Mouse (Mus musculus) CH12.LX (cell line): ENCODE data around the gene Pigx. TPM values are rescaled to one million over a fixed set of nuclear protein-coding genes. Genes with fewer than 3 reads are reported as not detected.

Experiments used
- DNase-seq: peaks from one replicate; pipeline ENCODE4 v3.0.0-alpha.2; 2013; ENCODE audit errors: extremely low read depth
- H3K27ac ChIP-seq: 2 replicates; pipeline ENCODE4 v1.5.1; 2012; ENCODE audit warnings: low read depth, mild to moderate bottlenecking, control low read depth, moderate library complexity; ENCODE audit not compliant: insufficient read depth
- H3K27me3 ChIP-seq: replicated peaks from 2 replicates; pipeline ENCODE3; 2012; ENCODE audit warnings: inconsistent platforms
- H3K36me3 ChIP-seq, 2 experiments: replicated peaks in 1 of 2; 2 replicates each; pipeline versions ENCODE3 to v1.6.1; 2012; ENCODE audit warnings: inconsistent platforms in 1 of 2, low read length in 1 of 2, mild to moderate bottlenecking in 1 of 2, mixed read lengths in 1 of 2, moderate library complexity in 1 of 2; ENCODE audit not compliant: control insufficient read depth in 1 of 2, insufficient read depth in 1 of 2
- H3K4me1 ChIP-seq, 2 experiments: 2 replicates each; pipeline ENCODE4 v1.6.1; 2012; ENCODE audit warnings: inconsistent platforms in 1 of 2, moderate library complexity in 1 of 2; ENCODE audit not compliant: insufficient read depth in 2 of 2, control insufficient read depth in 1 of 2
- H3K4me2 ChIP-seq: 2 replicates; pipeline ENCODE4 v1.6.1; 2012; ENCODE audit warnings: low read depth, mild to moderate bottlenecking, control low read depth; ENCODE audit not compliant: poor library complexity, insufficient read depth, severe bottlenecking
- H3K4me3 ChIP-seq, 3 experiments: fragments of 150-350 bp in 1 of 3; sonication (generic) in 1 of 3; replicated peaks in 1 of 3; 2 replicates each; pipeline versions ENCODE3 to v1.5.1; 2011 to 2012; ENCODE audit warnings: low read depth in 2 of 3, low read length in 2 of 3, mild to moderate bottlenecking in 2 of 3, moderate library complexity in 2 of 3, control low read depth in 1 of 3, improper control_type of control experiment in 1 of 3, inconsistent platforms in 1 of 3, mixed read lengths in 1 of 3; ENCODE audit not compliant: poor library complexity in 1 of 3
- H3K79me2 ChIP-seq: replicated peaks from 2 replicates; pipeline ENCODE4 v1.6.1; 2012; ENCODE audit warnings: mild to moderate bottlenecking, moderate library complexity; ENCODE audit not compliant: control insufficient read depth, poor library complexity, insufficient read depth, severe bottlenecking; ENCODE audit errors: extremely low read depth
- H3K9ac ChIP-seq: 2 replicates; pipeline ENCODE4 v1.6.1; 2012; ENCODE audit warnings: low read depth, mild to moderate bottlenecking, control low read depth, moderate library complexity; ENCODE audit not compliant: insufficient read depth
- H3K9me3 ChIP-seq: replicated peaks from 2 replicates; pipeline ENCODE3; 2012; ENCODE audit warnings: low read length, inconsistent platforms, mixed read lengths
- BHLHE40 ChIP-seq: IDR thresholded peaks from 2 replicates; pipeline ENCODE4 v1.6.1; 2011; ENCODE audit warnings: mild to moderate bottlenecking, low read depth, low read length, improper control_type of control experiment
- CHD2 ChIP-seq: IDR thresholded peaks from 2 replicates; pipeline ENCODE4 v1.6.1; 2011; ENCODE audit warnings: low read length, improper control_type of control experiment
- ELF1 ChIP-seq: IDR thresholded peaks from 2 replicates; pipeline ENCODE4 v1.6.1; 2014; ENCODE audit warnings: low read depth, mild to moderate bottlenecking, inconsistent platforms, low read length, improper control_type of control experiment
- GABPA ChIP-seq: IDR thresholded peaks from 2 replicates; pipeline ENCODE4 v1.6.1; 2012; ENCODE audit warnings: low read depth, low read length, improper control_type of control experiment, inconsistent platforms; ENCODE audit not compliant: insufficient replicate concordance
- HCFC1 ChIP-seq: IDR thresholded peaks from 2 replicates; pipeline ENCODE4 v1.6.1; 2012; ENCODE audit warnings: low read depth, mild to moderate bottlenecking, inconsistent platforms, low read length, improper control_type of control experiment
- JUND ChIP-seq: conservative IDR thresholded peaks from 2 replicates; pipeline ENCODE4 v1.6.1; 2011; ENCODE audit warnings: low read depth, low read length, improper control_type of control experiment
- MAZ ChIP-seq: IDR thresholded peaks from 2 replicates; pipeline ENCODE4 v1.6.1; 2012; ENCODE audit warnings: low read depth, mild to moderate bottlenecking, inconsistent platforms, low read length, improper control_type of control experiment, moderate library complexity
- MXI1 ChIP-seq: IDR thresholded peaks from 2 replicates; pipeline ENCODE4 v1.6.1; 2011; ENCODE audit warnings: mild to moderate bottlenecking, low read depth, low read length, improper control_type of control experiment
- NELFE ChIP-seq: IDR thresholded peaks from 2 replicates; pipeline ENCODE4 v1.6.1; 2011; ENCODE audit warnings: low read depth, low read length, improper control_type of control experiment
- RAD21 ChIP-seq: IDR thresholded peaks from 2 replicates; pipeline ENCODE4 v1.6.1; 2011; ENCODE audit warnings: low read depth, mild to moderate bottlenecking, low read length, improper control_type of control experiment, moderate library complexity
- SMC3 ChIP-seq: IDR thresholded peaks from 2 replicates; pipeline ENCODE4 v1.6.1; 2011; ENCODE audit warnings: low read depth, low read length, improper control_type of control experiment
- TBP ChIP-seq: conservative IDR thresholded peaks from 2 replicates; pipeline ENCODE4 v1.6.1; 2011; ENCODE audit warnings: low read depth, low read length, improper control_type of control experiment
- TCF12 ChIP-seq: IDR thresholded peaks from 2 replicates; pipeline ENCODE4 v1.6.1; 2014; ENCODE audit warnings: low read depth, mild to moderate bottlenecking, inconsistent platforms, low read length, improper control_type of control experiment
- ZC3H11A ChIP-seq: IDR thresholded peaks from 2 replicates; pipeline ENCODE4 v1.6.1; 2012; ENCODE audit warnings: low read depth, mild to moderate bottlenecking, inconsistent platforms, low read length, improper control_type of control experiment
- ZKSCAN1 ChIP-seq: IDR thresholded peaks from 2 replicates; pipeline ENCODE4 v1.6.1; 2012; ENCODE audit warnings: low read depth, inconsistent platforms, low read length, improper control_type of control experiment, borderline replicate concordance
- ZMIZ1 ChIP-seq: IDR thresholded peaks from 2 replicates; pipeline ENCODE4 v1.6.1; 2012; ENCODE audit warnings: low read depth, mild to moderate bottlenecking, inconsistent platforms, low read length, improper control_type of control experiment
- dilution Hi-C: fragments of 300-500 bp; cut with MboI; formaldehyde crosslinking; loops from 2 replicates; pipeline ENCODE4 v1.14.3; 2020; ENCODE audit warnings: low sequenced_read_pairs; ENCODE audit not compliant: extremely low pct_unique_long_range_greater_than_20kb, extremely low pct_ligation_motif_present
- in situ Hi-C: fragments of 300-500 bp; cut with MboI; formaldehyde crosslinking; loops from 3 replicates; pipeline ENCODE4 v1.14.3; 2019; ENCODE audit warnings: low sequenced_read_pairs, low pct_ligation_motif_present, low pct_unique_long_range_greater_than_20kb, mixed read lengths
- polyA plus RNA-seq: library from polyadenylated mRNA; unstranded; fragments of >175 nt; gene quantifications from 2 replicates; pipeline ENCODE4 v1.2.1, GENCODE M21; 2012; ENCODE audit warnings: low read depth; ENCODE audit not compliant: insufficient read length
- total RNA-seq, 2 experiments: library from RNA; depleted of rRNA; stranded (reverse); fragments of 300-350 nt in 1 of 2; fragments of >200 nt in 1 of 2; gene quantifications; 2 replicates each; pipeline ENCODE4 v1.2.3; 2012 to 2014

Gene Pigx
- total and polyA plus RNA-seq, 3 experiments, result 48.1 to 83.0 (median 48.1) TPM

- no peaks in the 10 kb centered on the region for H3K9me3 ChIP-seq
- H3K4me2 ChIP-seq, result no peak overlapping the region
- DNase-seq, result no peak
- H3K4me1 ChIP-seq, result peaks cover 16 to 85% of the 10 kb centered on the region in 2 experiments
- TF ChIP-seq NELFE (no peak), JUND (no peak), CHD2 (no peak), TCF12 (no peak), RAD21 (no peak), SMC3 (no peak), BHLHE40 (no peak), ZC3H11A (no peak), TBP (no peak), ZMIZ1 (no peak), MAZ (no peak), HCFC1 (no peak), MXI1 (no peak), GABPA (no peak), ZKSCAN1 (no peak)
- H3K36me3 ChIP-seq, result peaks cover 0 to 48% of the 10 kb centered on the region in 2 experiments
- H3K4me3 ChIP-seq, result no peak overlapping the region
- dilution Hi-C loops, result no loop called here
- H3K27me3 ChIP-seq, result no peaks in the 10 kb centered on the region
- peaks cover 83% of the 10 kb centered on the region for H3K79me2 ChIP-seq
- in situ Hi-C loops, result no loop called here
- H3K27ac ChIP-seq, result no peak overlapping the region
- no peak overlapping the region for H3K9ac ChIP-seq
Measured at GRCm38 (mm10) chr16:32063900-32064299, 35.6 kb downstream of the Pigx start.

GRCm38 (mm10) chr16:32062226-32062625 is 37.3 kb downstream of the Pigx start:
- Histone ChIP-seq H3K27me3 (no peaks in the 10 kb centered on the region), H3K4me3 (no peak overlapping the region), H3K79me2 (peaks cover 82% of the 10 kb centered on the region), H3K27ac (no peak overlapping the region), H3K4me2 (no peak overlapping the region), H3K9me3 (no peaks in the 10 kb centered on the region), H3K36me3 (peaks cover 0 to 45% of the 10 kb centered on the region in 2 experiments), H3K9ac (no peak overlapping the region), H3K4me1 (peaks cover 16 to 86% of the 10 kb centered on the region in 2 experiments)
- dilution Hi-C loops (no loop called here), in situ Hi-C loops (no loop called here)
- DNase-seq, result no peak
- TF ChIP-seq ELF1, result 0 out of 2 replicates have a peak, but pooled peaks have one; percentile 9
- TF ChIP-seq NELFE, result no peak
